8 mouse cellular contexts compared by ENCODE assay signal in the genomic region with DNA sequence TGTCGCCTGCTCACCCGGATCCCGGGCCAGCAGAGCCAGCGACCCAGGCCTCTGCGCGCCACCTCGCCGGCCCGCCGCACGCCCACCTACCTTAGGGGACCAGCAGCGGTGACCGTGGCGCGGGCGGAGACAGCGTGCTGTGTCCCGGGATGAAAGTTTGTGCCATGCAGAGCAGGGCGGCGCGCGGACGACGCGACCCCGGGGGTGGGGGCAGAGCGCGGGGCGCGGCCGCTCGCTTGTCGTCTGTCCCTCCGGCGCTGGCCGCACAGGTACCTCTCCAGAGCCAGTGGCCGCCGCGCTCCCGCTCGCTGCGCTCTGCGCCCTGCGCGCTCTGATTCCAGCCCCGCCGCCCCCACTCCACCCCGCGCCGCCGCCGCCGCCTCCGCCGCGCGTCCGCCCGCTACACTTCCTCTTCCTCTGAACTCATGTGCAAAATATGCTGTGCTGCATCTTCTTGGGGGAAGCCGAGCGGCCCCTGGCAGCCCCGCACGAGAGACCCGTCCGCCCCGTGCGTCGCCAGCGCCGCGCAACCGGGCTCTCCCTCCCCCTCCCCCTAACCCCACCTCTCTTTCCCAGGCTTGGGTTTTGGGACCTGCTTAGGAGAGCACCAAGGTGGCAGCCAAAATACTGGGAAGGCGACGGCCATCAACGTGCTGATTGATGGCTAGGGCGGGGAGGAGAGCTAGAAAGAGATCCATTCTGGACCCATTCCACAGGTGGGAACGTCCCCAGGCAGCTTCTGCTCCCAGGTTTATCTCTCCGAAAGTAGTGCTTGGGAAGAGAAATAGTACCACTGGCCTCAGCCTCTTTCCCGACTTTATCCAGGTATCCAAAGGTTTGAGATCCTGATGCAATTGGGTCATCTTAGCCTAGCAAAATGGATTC. TPM values are rescaled to one million over a fixed set of nuclear protein-coding genes. Genes with fewer than 3 reads are reported as not detected.
DNase-seq lines count a peak whose midpoint lies in the region; ATAC-seq and TF ChIP-seq lines count a peak whose summit lies in the region.

Gene Rftn1 (minus strand): TSS at position 544 of the 885 bp plus-strand sequence.

- no peaks in the 10 kb centered on the region for H3K9me3 ChIP-seq in embryonic facial prominence, embryonic 12.5 days
- H3K9me3 ChIP-seq in heart, embryonic 14.5 days (ENCODE audit: control insufficient read depth, low read length) = no peaks in the 10 kb centered on the region
- H3K9me3 ChIP-seq in kidney, postnatal 0 days (replicated peaks; ENCODE audit: low read length) = no peaks in the 10 kb centered on the region
- H3K9me3 ChIP-seq in liver, embryonic 16.5 days (replicated peaks; ENCODE audit: control insufficient read depth, low read length) = no peaks in the 10 kb centered on the region
- H3K9me3 ChIP-seq in neural tube, embryonic 11.5 days (ENCODE audit: control insufficient read depth, low read length) = no peaks in the 10 kb centered on the region

- no peak; the same call in 1 of the 2 replicates for ATAC-seq in embryonic facial prominence, embryonic 12.5 days (ENCODE audit: insufficient number of reproducible peaks, insufficient read depth, low FRiP score, low TSS enrichment)
- peak; percentile 63; the same call in 1 of the 2 replicates for ATAC-seq in heart, embryonic 14.5 days (ENCODE audit: insufficient number of reproducible peaks, insufficient read depth, low FRiP score, low read depth)
- ATAC-seq in kidney, postnatal 0 days (replicated peaks; ENCODE audit: low FRiP score, low read depth) = peak; percentile 47
- peak; percentile 40; the same call in 1 of the 2 replicates for ATAC-seq in liver, embryonic 16.5 days (ENCODE audit: low read depth)
- ATAC-seq in neural tube, embryonic 11.5 days (ENCODE audit: insufficient read depth, low FRiP score, low TSS enrichment) = peak; percentile 16; the same call in 1 of the 2 replicates

- H3K27ac ChIP-seq in embryonic facial prominence, embryonic 12.5 days = no peak within 1 kb of the TSS
- H3K27ac ChIP-seq in heart, embryonic 14.5 days (replicated peaks in 1 of 2; ENCODE audit: control insufficient read depth in 1 of 2, insufficient read depth in 1 of 2, low read depth in 2 of 2, low read length in 2 of 2) = peak within 1 kb of the TSS; percentile 6 to 74
- H3K27ac ChIP-seq in kidney, postnatal 0 days = no peak within 1 kb of the TSS
- H3K27ac ChIP-seq in liver, embryonic 16.5 days (ENCODE audit: low read length) = no peak within 1 kb of the TSS
- no peak within 1 kb of the TSS for H3K27ac ChIP-seq in neural tube, embryonic 11.5 days (ENCODE audit: low read depth, low read length)

- H3K4me1 ChIP-seq in embryonic facial prominence, embryonic 12.5 days = 0 out of 2 replicates have a peak, but pooled peaks cover 5% of the 10 kb centered on the region
- peaks cover 0 to 8% of the 10 kb centered on the region in 2 experiments; a peak in 3 of 4 replicates for H3K4me1 ChIP-seq in heart, embryonic 14.5 days (ENCODE audit: control insufficient read depth in 2 of 2, insufficient read depth in 2 of 2, low read length in 2 of 2)
- 0 out of 2 replicates have a peak, but pooled peaks cover 5% of the 10 kb centered on the region for H3K4me1 ChIP-seq in kidney, postnatal 0 days (replicated peaks; ENCODE audit: insufficient read depth, low read length)
- no peaks in the 10 kb centered on the region; the same call in 1 of the 2 replicates for H3K4me1 ChIP-seq in liver, embryonic 16.5 days (ENCODE audit: control insufficient read depth, low read depth, low read length)
- H3K4me1 ChIP-seq in neural tube, embryonic 11.5 days (ENCODE audit: control insufficient read depth, insufficient read depth, low read length) = peaks cover 8% of the 10 kb centered on the region; the same call in 1 of the 2 replicates

- under 1% methylated on average over 76 of the region's 79 CpGs for WGBS in embryonic facial prominence, embryonic 12.5 days
- WGBS in heart, embryonic 14.5 days = 2% methylated on average over 73 of the region's 79 CpGs
- WGBS in kidney, postnatal 0 days = under 1% methylated on average over 78 of the region's 79 CpGs
- 1% methylated on average over 78 of the region's 79 CpGs for WGBS in liver, embryonic 16.5 days (ENCODE audit: insufficient replicate concordance)
- 1% methylated on average over 74 of the region's 79 CpGs for WGBS in neural tube, embryonic 11.5 days

- H3K27me3 ChIP-seq in embryonic facial prominence, embryonic 12.5 days = peaks cover 30% of the 10 kb centered on the region
- peaks cover 8% of the 10 kb centered on the region; the same call in 1 of the 2 replicates for H3K27me3 ChIP-seq in heart, embryonic 14.5 days (ENCODE audit: control insufficient read depth, insufficient read depth, low read length)
- peaks cover 9% of the 10 kb centered on the region; the same call in 1 of the 2 replicates for H3K27me3 ChIP-seq in kidney, postnatal 0 days (ENCODE audit: insufficient read depth, low read length)
- peaks cover 24% of the 10 kb centered on the region for H3K27me3 ChIP-seq in liver, embryonic 16.5 days (ENCODE audit: control insufficient read depth, insufficient read depth, low read depth, low read length)
- peaks cover 19% of the 10 kb centered on the region for H3K27me3 ChIP-seq in neural tube, embryonic 11.5 days (ENCODE audit: control insufficient read depth, insufficient read depth, low read length)

- peak; percentile 40 to 50 for DNase-seq in right cerebral cortex, postnatal 10 days (ENCODE audit: low spot score in 2 of 2)
- no peak for DNase-seq in right cerebral cortex, adult 2 months (ENCODE audit: low spot score in 2 of 2)
- DNase-seq in kidney, postnatal 0 days (ENCODE audit: low spot score) = peak; percentile 60
- DNase-seq in neural tube, embryonic 11.5 days (ENCODE audit: low spot score) = peak; percentile 60
- peak; percentile 66 for DNase-seq in thymus, postnatal 0 days (ENCODE audit: low spot score)

- no peak for TF ChIP-seq CTCF in kidney, postnatal 0 days (IDR thresholded peaks at IDR 0.05; ENCODE audit: low read depth)

- no peaks in the 10 kb centered on the region for H3K36me3 ChIP-seq in embryonic facial prominence, embryonic 12.5 days
- no peaks in the 10 kb centered on the region for H3K36me3 ChIP-seq in heart, embryonic 14.5 days (ENCODE audit: control insufficient read depth, insufficient read depth, low read length)
- no peaks in the 10 kb centered on the region for H3K36me3 ChIP-seq in kidney, postnatal 0 days (ENCODE audit: insufficient read depth, low read length)
- no peaks in the 10 kb centered on the region for H3K36me3 ChIP-seq in liver, embryonic 16.5 days (ENCODE audit: control insufficient read depth, insufficient read depth)
- H3K36me3 ChIP-seq in neural tube, embryonic 11.5 days (ENCODE audit: control insufficient read depth, insufficient read depth, low read length) = no peaks in the 10 kb centered on the region

- peak within 1 kb of the TSS; percentile 72 for H3K4me3 ChIP-seq in embryonic facial prominence, embryonic 12.5 days
- peak within 1 kb of the TSS; percentile 80 to 92 for H3K4me3 ChIP-seq in heart, embryonic 14.5 days (ENCODE audit: control insufficient read depth in 1 of 2, insufficient read depth in 1 of 2, low read depth in 1 of 2, low read length in 2 of 2)
- H3K4me3 ChIP-seq in kidney, postnatal 0 days (replicated peaks; ENCODE audit: low read depth, low read length) = peak within 1 kb of the TSS; percentile 70
- H3K4me3 ChIP-seq in liver, embryonic 16.5 days (ENCODE audit: low read depth, low read length) = peak within 1 kb of the TSS; percentile 59
- H3K4me3 ChIP-seq in neural tube, embryonic 11.5 days (ENCODE audit: low read depth, low read length) = peak within 1 kb of the TSS; percentile 63

- peak within 1 kb of the TSS; percentile 97 for H3K4me2 ChIP-seq in embryonic facial prominence, embryonic 12.5 days (replicated peaks)
- H3K4me2 ChIP-seq in heart, embryonic 14.5 days (ENCODE audit: low read length) = peak within 1 kb of the TSS; percentile 92
- H3K4me2 ChIP-seq in kidney, postnatal 0 days (ENCODE audit: low read length) = peak within 1 kb of the TSS; percentile 97
- H3K4me2 ChIP-seq in liver, embryonic 16.5 days (ENCODE audit: low read depth, low read length) = peak within 1 kb of the TSS; percentile 58
- peak within 1 kb of the TSS; percentile 99 for H3K4me2 ChIP-seq in neural tube, embryonic 11.5 days (ENCODE audit: low read depth)

- peak within 1 kb of the TSS; percentile 69 for H3K9ac ChIP-seq in embryonic facial prominence, embryonic 12.5 days
- peak within 1 kb of the TSS; percentile 83 for H3K9ac ChIP-seq in heart, embryonic 14.5 days (ENCODE audit: low read length)
- peak within 1 kb of the TSS; percentile 67 for H3K9ac ChIP-seq in kidney, postnatal 0 days (ENCODE audit: low read depth, low read length)
- peak within 1 kb of the TSS; percentile 44 for H3K9ac ChIP-seq in liver, embryonic 16.5 days (ENCODE audit: low read depth, low read length)
- peak within 1 kb of the TSS; percentile 52 for H3K9ac ChIP-seq in neural tube, embryonic 11.5 days (ENCODE audit: low read length)

RNA-seq across cellular contexts. Expression of gene Rftn1, which starts in this region (rescaled TPM):
- polyA plus RNA-seq in embryonic facial prominence, embryonic 12.5 days (2016; fragmentation: Nextera tagmentation; extraction: Ambion mirVana) = 12.1 and 13.0 TPM in 2 replicates
- 26.2 and 32.6 TPM in 2 replicates for polyA plus RNA-seq in heart, embryonic 14.5 days (2014; fragmentation: Nextera tagmentation; extraction: Ambion mirVana)
- 11.8 and 13.8 TPM in 2 replicates for polyA plus RNA-seq in kidney, postnatal 0 days (2015; fragmentation: Nextera tagmentation; extraction: Ambion mirVana)
- polyA plus RNA-seq in liver, embryonic 16.5 days (2015; fragmentation: Nextera tagmentation; extraction: Ambion mirVana) = 3.9 and 4.0 TPM in 2 replicates
- 6.9 and 7.8 TPM in 2 replicates for polyA plus RNA-seq in neural tube, embryonic 11.5 days (2014; fragmentation: Nextera tagmentation; extraction: Ambion mirVana)
- 66.5 and 66.6 TPM in 2 replicates for polyA plus RNA-seq in thymus, postnatal 0 days (2015; fragmentation: Nextera tagmentation; extraction: Ambion mirVana)

Comparison
In these comparisons a context has a peak if more than half of its experiments do, and no peak if none do; other contexts are left out.
1. DNase-seq: peak in right cerebral cortex, postnatal 10 days (2 of 2), kidney, postnatal 0 days (single experiment), neural tube, embryonic 11.5 days (single experiment) and thymus, postnatal 0 days (single experiment); none in right cerebral cortex, adult 2 months (0 of 2).
2. H3K27ac ChIP-seq: peak in heart, embryonic 14.5 days (2 of 2); none in embryonic facial prominence, embryonic 12.5 days (single experiment), kidney, postnatal 0 days (single experiment), liver, embryonic 16.5 days (single experiment) and neural tube, embryonic 11.5 days (single experiment).
3. Peak in every context shown above with its lines, with median percentiles within 50 percentile points of each other: H3K4me2 ChIP-seq, H3K4me3 ChIP-seq and H3K9ac ChIP-seq.